8 mouse cellular contexts compared by ENCODE assay signal in genomic region chr9:103207846-103208245, GRCm38 (mm10). TPM values are rescaled to one million over a fixed set of nuclear protein-coding genes. Genes with fewer than 3 reads are reported as not detected.
DNase-seq lines count a peak whose midpoint lies in the region; ATAC-seq and TF ChIP-seq lines count a peak whose summit lies in the region.

No protein-coding gene starts in this region.

- H3K9me3 ChIP-seq in hindbrain, embryonic 14.5 days (ENCODE audit: control insufficient read depth, low read length), result no peaks in the 10 kb centered on the region

- peaks cover 4% of the 10 kb centered on the region for H3K27me3 ChIP-seq in Patski
- no peaks in the 10 kb centered on the region for H3K27me3 ChIP-seq in hindbrain, embryonic 14.5 days (ENCODE audit: control insufficient read depth, insufficient read depth, low read length)

- in situ Hi-C loops in Patski (cut with MboI; ENCODE audit: low pct_unique_long_range_greater_than_20kb), result no loop called here

- CTCF ChIA-PET in Patski (lab: Charles Lee), result interaction anchor here (1.4 to 1.5 kb wide), 2 partner anchors 10 to 95 kb away, joined by 4 to 5 read pairs; no protein-coding TSS in a partner anchor

- H3K4me2 ChIP-seq in hindbrain, embryonic 14.5 days (replicated peaks), result peak overlapping the region; percentile 47

- peak; percentile 76 for TF ChIP-seq CTCF in Patski (IDR thresholded peaks at IDR 0.05)

- no peaks in the 10 kb centered on the region for H3K4me1 ChIP-seq in hindbrain, embryonic 14.5 days (replicated peaks; ENCODE audit: control insufficient read depth, insufficient read depth, low read length)

- H3K27ac ChIP-seq in hindbrain, embryonic 14.5 days, result no peak overlapping the region

- no peak for DNase-seq in Patski (ENCODE audit: low read depth, low spot score)
- DNase-seq in cerebellum, adult 8-10 months, result peak; percentile 62
- DNase-seq in frontal cortex, adult 2 months (ENCODE audit: extremely low spot score in 1 of 2, low spot score in 1 of 2), result peak; percentile 45 to 80
- peak; percentile 71 for DNase-seq in hindbrain, embryonic 14.5 days (ENCODE audit: low spot score)
- DNase-seq in layer of hippocampus, postnatal 25 days (ENCODE audit: extremely low spot score in 1 of 2, low spot score in 1 of 2), result peak; percentile 36 to 54
- peak; percentile 81 for DNase-seq in lung, postnatal 25 days (ENCODE audit: low spot score)
- DNase-seq in retina, postnatal 1 day, result peak; percentile 91
- DNase-seq in thymus, postnatal 36 days, result peak; percentile 64 to 79

- 10% methylated on average over 16 of the region's 16 CpGs for WGBS in hindbrain, embryonic 14.5 days

- no peak overlapping the region for H3K9ac ChIP-seq in hindbrain, embryonic 14.5 days

- H3K4me3 ChIP-seq in hindbrain, embryonic 14.5 days (replicated peaks; ENCODE audit: low read length), result 0 out of 2 replicates have a peak overlapping the region, but pooled peaks have one; percentile 0

- peak; percentile 51 for ATAC-seq in Patski
- peak; percentile 88 for ATAC-seq in hindbrain, embryonic 14.5 days (ENCODE audit: low FRiP score)

- POLR2A ChIA-PET in Patski (lab: Charles Lee), result interaction anchor here (0.6 kb wide), 1 partner anchor 157 kb away, joined by 4 read pairs; no protein-coding TSS in a partner anchor

- no peaks in the 10 kb centered on the region for H3K36me3 ChIP-seq in hindbrain, embryonic 14.5 days (replicated peaks; ENCODE audit: control insufficient read depth, insufficient read depth)

RNA-seq across cellular contexts. Expression of gene Srprb, which starts 5.9 kb away (rescaled TPM):
- polyA plus RNA-seq in Patski (2021), result 43.0 TPM
- 35.9 and 38.8 TPM in 2 replicates for polyA plus RNA-seq in frontal cortex, adult 2 months (2012; rRNA removed)
- 54.1 and 64.9 TPM in 2 replicates for polyA plus RNA-seq in hindbrain, embryonic 14.5 days (2014; fragmentation: Nextera tagmentation; extraction: Ambion mirVana)
- 10 to 100 TPM; 20.5 to 22.4 TPM for total RNA-seq in layer of hippocampus, postnatal 25 days (2021)

RNA-seq across cellular contexts. Expression of gene Gm20425, which starts 22.3 kb away (rescaled TPM):
- not detected for polyA plus RNA-seq in Patski (2021)
- polyA plus RNA-seq in frontal cortex, adult 2 months (2012; rRNA removed), result not detected in 2 replicates
- 0.48 and 4.0 TPM in 2 replicates for polyA plus RNA-seq in hindbrain, embryonic 14.5 days (2014; fragmentation: Nextera tagmentation; extraction: Ambion mirVana)
- 10 to 100 TPM in 1 of 2 experiments, 1 to 10 TPM in 1; 6.6 to 11.5 TPM for total RNA-seq in layer of hippocampus, postnatal 25 days (2021)

RNA-seq across cellular contexts. Expression of gene Trf, which starts 22.4 kb away (rescaled TPM):
- not detected for polyA plus RNA-seq in Patski (2021)
- 154 and 202 TPM in 2 replicates for polyA plus RNA-seq in frontal cortex, adult 2 months (2012; rRNA removed)
- 45.3 and 49.7 TPM in 2 replicates for polyA plus RNA-seq in hindbrain, embryonic 14.5 days (2014; fragmentation: Nextera tagmentation; extraction: Ambion mirVana)
- 100 to 1,000 TPM; 174 to 257 TPM for total RNA-seq in layer of hippocampus, postnatal 25 days (2021)

Comparison
In these comparisons a context has a peak if more than half of its experiments do, and no peak if none do; other contexts are left out.
1. RNA of gene Trf, which starts 22.4 kb away (polyA plus RNA-seq): 154 to 202 TPM in frontal cortex, adult 2 months and 45.3 to 49.7 TPM in hindbrain, embryonic 14.5 days; not detected in Patski (single experiment); every median in the first group is over 10 times any median in the second.